Mouse (Mus musculus): Measurements from ENCODE around the gene Ankmy2.
"Not testable (repeated sequence)": the region's sequence is repeated elsewhere in the genome, so short reads cannot be mapped to it uniquely, and the experiment has no call there.

The Ankmy2 gene

DNA sequence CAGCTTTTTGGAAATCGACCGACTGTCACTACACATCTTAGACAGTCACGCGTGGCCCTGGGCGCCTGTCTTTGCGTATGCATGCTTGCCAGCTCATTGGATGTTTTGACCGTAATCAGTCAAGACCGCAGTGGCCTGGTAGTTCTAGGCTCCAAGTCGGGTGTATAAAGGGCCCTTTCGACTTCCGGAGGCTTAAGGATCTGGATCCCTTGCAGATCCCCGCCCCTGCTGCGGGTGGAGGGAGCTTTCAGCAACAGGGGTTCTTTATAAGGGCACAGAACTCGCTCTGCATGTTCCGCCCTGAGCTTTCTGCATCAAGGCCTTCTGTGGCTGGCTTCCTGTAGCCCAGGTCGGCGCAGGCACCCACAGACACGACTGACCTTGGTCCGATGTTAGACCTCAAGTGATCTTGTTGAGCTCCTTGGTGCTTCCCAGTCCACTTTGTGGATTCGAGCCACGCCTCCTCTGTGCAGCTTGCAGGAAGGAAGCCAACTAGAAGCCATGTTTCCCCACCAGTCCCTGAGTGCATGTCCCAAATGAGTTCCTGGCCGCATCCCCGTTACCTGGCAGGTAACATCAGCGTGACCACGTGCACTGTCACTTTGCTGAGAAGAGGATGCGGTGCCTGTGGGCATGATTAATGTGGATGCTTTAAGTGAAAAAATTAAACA, 859 bp downstream of the Ankmy2 start, which contains the start of gene Bzw2:
TSS of gene Bzw2 (minus strand) at position 443 of the 671 bp plus-strand sequence.
- in situ Hi-C loops (cut with MboI, MseI) = loop anchor here (5.0 kb wide), 1 partner anchor 115 kb away; the partner anchor contains the start of gene Tspan13

DNA sequence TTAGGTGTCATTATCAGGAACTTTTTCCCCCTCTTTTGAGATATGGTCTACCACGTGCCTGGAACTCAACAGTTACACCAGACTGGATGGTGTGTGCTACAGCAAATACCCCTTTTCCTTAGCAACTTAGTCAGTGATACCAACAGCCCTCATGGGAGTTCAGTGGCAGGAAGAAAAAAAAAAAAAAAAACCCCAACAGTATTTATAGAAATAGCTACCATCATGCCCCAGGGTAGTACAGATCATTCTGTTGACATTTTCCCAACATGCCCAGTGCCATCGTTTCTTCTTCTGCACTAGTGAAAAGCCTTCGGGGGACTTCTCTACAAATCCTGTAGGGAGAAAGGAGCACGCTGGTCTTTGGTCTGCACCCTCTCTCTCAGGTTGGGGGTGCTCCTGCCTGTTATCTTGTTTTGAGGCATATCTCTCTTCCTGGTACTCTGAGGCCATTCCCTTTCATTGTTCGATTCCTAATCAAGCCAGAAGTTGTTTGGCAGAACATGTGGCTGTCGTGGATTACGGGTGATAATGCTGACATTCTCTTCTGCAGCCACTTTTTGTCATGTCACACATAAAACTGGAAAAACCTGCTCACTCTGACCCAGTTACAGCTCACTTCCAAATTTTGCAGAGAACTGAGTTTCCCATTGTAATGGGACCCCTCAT, 7.3 kb downstream of the Ankmy2 start:
- in situ Hi-C loops (cut with MboI, MseI) = no loop called here

DNA sequence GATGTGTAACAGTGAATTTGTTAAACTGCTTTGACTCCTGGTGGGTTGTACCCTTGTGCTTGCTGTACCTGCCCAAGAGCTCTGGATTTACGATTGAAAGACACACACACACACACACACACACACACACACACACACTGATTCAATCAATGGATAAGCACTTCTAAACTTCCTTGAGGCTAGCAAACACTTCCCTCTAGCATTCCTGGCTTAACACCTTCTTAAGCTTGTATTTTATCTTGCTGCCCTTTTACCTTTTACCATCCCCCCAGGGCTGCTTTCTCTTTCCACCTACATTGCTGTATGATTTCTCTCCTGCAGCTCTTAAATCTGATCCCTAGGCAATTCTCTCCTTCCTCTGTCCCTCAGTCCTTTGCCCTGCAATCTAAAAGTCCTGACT, 8.4 kb downstream of the Ankmy2 start:
- in situ Hi-C loops (cut with MboI, MseI) = no loop called here

DNA sequence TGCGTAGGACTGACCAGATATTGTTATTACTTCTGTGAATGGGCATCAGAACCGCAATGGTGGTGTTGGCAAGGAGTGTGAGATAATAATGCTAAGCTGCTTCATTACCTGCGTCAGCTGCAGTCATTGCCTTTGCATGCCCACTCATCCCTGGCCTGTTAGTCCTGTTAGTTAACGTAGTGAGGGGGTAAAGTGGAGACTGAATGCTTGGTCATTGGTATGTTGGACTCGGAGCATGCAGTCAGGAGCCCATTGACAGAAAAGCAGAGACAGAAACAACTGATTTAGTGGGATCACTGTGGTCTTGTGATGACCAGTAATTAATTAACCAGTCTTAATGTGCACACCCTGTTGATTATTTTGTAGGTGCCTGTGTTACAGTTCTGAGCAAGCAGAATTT, 20.3 kb downstream of the Ankmy2 start:
- in situ Hi-C loops (cut with MboI, MseI) = no loop called here

DNA sequence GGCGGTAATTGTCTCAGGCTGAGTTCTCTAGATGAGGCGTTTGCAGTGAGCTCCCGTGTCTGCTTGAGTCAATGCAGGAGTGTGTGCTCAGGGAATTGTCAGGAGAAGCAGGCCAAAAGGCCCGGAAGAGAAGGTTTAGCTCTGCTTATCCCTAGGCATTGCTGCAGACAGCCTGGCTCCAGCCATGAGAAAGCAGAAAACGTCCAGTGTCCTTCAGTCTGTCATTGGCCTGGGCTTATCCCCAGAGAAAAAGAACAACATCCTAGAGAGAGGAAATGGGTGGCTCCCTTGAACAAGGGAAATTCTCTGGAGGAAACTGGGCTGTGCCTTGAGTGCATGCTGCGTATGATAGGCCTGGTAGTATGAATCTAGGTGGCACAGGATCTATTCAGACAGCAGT, 25.7 kb downstream of the Ankmy2 start:
- in situ Hi-C loops (cut with MboI, MseI) = no loop called here

DNA sequence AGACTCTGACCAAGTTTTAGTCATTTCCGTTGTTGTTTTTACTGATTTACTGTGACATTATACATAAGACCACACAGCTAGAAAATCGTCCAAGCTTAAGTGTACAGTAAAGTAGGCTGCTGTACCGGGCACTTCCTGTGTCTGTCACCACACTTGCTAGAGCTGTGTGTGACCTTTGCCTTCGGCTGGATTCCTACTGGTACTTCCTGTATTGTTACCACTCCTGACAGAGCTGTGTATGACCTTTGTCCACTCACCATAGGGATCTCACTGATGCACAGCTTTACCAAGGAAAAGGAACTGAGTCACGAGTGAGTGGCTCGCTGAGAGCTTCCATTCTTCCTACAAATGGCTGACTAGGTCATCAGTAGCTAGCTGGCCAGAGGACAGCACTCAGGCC, 30.2 kb downstream of the Ankmy2 start:
- in situ Hi-C loops (cut with MboI, MseI) = no loop called here

DNA sequence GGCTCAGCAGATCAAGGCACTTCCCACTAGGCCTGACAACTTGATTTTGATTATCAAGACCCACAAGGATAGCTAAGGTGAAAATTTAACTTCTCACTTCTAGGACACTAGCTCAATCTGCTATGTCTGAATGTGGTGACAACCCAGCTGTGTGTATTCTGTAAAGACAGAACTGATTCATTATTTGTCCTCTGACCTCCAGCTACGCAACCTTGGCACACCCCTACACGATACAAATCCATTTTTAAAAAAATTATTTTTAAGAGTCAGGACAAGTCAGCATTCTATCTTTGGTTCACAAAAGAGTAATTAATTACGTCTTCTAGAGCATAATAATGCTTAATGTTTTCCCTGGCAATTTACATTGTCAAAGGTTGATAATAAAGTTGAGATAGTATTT, 32.7 kb downstream of the Ankmy2 start:
- in situ Hi-C loops (cut with MboI, MseI) = no loop called here

DNA sequence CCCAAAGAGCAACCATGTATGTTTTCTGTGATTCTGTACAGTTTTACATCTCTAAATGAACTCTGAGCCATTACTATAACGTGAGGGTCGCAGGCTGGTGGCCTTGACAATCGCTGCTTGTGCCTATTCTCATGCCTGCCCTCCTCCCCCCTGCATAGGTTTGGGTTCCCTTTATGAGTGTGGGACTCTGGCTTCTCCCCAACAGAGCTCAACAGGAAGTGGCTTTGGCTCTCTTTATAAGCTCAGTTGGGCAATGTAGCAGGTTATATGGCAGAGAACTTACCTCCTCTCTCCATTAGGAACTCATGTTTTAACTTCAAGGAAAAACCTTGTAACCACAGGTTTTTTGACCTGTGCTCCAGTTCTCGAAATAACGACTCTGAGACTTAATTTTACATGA, 33.4 kb downstream of the Ankmy2 start:
- in situ Hi-C loops (cut with MboI, MseI) = no loop called here

DNA sequence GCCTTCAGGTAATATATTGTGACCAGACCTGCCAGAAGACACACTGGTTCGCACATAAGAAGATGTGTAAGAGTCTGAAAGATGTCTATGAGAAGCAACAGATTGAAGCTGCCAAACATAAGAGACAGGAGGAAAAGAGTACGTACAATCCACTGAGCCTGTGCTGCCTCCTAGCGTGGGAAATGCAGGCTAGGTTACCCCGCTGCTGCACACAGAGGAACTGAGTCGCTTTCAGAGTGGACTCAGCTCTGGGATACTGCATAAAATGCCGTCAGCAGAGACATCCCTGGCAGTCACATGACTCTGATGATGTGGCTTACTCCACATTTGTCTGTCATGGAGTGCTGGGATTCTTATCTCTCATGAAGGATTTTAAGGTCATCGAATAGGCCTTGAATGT, 38.1 kb downstream of the Ankmy2 start:
- in situ Hi-C loops (cut with MboI, MseI) = no loop called here

DNA sequence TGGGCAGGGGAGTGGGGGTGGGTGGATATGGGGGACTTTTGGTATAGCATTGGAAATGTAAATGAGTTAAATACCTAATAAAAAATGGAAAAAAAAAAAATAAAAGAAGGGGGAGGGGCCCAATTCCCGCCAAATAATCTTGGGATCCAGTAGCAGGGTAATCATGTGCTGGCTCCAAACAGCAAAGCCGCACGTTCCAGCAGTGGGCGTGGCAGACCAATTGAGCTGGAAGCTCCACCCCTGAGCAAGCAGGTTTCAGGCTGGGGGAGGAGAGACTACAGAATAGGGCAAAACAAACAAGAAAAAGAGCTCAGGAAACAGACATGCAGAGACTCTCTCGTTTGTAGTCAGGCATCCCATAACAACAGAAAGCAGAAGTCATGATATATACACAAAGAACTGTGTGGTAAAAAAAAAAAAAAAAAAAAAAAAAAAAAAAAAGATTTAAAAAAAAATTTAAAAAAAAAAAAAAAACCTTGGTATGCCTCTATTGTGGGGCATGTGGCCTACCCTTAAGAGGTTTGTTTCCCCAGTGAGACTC, 48.7 kb downstream of the Ankmy2 start:
- in situ Hi-C loops (cut with MboI, MseI) = not testable (repeated sequence)

DNA sequence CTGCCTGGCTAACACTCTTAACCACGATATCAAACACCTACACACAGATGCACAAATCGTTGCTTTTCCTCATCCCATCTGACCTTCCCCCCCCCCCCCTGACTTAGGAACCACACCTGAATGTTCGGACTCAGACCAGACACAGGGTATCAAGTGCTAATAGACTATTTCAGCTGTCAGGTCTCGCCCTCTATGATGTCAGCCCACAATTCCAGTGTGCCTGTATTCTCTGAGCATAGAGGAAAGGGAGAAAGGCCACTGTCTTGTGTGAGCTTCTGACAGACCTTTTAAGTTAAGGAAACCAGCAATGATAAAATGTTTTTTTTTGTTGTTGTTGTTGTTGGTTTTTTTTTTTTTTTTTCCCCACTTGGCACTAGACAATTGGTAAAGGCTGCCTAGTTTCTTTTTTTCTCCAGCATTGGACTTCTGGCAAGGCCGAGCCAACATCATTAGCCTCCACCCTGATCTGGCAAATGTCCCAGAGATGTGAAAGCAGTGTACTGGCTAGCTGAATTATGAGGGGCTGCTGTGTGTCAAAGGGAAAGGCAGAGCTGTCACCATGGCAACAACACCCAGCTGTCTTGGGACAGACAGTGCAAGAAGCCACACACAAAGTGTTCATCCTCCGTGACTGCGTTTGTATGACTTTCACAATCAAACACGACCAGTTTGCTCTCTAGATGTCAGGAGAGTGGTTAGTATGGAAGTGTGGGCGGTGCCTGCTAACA, 50.3 kb downstream of the Ankmy2 start:
- in situ Hi-C loops (cut with MboI, MseI) = no loop called here

DNA sequence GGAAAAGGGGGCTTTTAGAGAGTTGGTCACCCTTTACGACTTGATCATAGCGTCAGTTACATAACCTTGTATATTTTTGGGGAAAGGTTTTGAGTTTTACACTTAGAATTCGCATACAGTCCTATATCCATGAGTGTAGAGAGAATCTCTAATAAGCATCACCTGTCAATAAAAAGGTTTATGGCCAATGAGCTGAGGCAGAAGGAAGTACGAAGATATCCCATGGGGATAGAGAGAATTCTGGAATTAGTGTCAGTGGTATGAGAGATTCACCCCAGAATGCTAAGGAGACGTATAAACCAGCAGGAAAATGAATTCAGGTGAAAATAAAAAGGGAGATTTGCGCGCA, 50.9 kb downstream of the Ankmy2 start:
- in situ Hi-C loops (cut with MboI, MseI) = no loop called here

DNA sequence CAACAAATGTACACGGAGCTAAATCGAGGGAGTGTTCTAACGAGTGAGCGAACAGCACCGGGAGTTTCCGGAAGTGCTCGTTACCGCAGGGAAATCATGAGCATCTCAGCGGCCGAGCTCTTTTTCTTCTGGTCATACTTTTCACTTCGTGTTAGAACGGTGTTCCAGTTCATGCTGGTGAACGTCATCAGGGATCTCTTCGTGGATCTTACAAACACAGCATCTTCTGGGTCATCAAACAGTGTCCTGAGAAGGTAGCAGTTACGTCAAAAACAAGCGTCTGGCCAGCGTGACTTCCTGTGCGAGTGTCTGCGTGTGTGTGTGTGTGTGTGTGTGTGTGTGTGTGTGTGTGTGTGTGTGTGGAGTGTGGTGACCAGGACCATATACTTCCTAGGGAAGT, 51.5 kb downstream of the Ankmy2 start:
- in situ Hi-C loops (cut with MboI, MseI) = no loop called here

DNA sequence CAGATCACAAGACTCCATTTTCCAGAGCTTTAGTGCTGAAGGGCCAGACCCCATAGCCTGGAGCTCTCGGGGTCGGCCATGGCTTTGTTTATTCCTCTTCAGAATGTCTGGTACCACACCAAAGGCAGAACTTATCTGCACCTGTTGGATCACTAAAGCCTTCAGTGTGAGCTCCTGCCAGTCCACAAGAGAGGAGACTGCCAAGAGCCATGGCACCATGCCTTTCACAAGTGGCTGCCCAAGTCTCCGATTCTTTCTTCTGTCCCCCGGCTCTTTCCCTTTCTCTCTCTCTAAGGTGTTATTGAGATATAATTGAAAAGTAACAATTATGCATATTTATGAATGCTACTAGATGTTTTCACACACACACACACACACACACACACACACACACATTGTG, 53.2 kb downstream of the Ankmy2 start:
- in situ Hi-C loops (cut with MboI, MseI) = loop anchor here (5.0 kb wide), 1 partner anchor 467 kb away; no protein-coding TSS in a partner anchor

DNA sequence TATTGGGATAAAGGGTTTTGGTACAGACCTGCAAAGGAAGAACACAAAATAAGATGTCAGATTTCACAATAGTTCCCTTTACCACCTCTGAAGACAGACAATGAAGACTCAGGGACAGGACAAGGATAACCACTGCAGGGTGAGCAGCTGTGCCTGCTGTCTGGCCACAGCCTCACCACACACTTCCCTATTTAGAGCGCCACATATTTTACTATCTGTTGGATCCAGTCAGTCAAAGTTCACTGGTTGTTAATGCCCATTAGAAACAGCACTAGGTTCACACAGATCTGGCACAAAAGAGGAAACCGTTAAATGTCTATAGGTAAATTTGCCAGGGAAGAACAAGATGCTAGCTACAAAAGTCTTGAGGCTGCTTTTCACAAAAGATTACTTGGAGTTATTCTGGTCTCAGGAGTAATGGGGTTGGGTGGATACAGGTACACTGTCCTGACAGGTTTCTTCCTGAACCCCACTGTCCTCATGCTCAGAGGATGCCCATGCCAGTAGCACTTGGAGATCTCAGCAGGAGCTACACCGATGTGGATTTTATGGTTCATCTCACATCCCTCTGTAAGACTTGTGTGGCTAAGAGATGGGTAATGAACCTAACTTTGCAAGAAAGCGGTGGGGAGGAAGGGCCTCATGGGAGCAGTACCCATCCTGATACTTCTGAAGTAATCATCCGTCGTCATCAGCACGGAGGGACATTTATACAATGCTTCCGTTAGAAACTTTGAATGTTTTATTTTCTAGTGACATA, 57.7 kb downstream of the Ankmy2 start:
- in situ Hi-C loops (cut with MboI, MseI) = loop anchor here (5.0 kb wide), 1 partner anchor 463 kb away; no protein-coding TSS in a partner anchor

DNA sequence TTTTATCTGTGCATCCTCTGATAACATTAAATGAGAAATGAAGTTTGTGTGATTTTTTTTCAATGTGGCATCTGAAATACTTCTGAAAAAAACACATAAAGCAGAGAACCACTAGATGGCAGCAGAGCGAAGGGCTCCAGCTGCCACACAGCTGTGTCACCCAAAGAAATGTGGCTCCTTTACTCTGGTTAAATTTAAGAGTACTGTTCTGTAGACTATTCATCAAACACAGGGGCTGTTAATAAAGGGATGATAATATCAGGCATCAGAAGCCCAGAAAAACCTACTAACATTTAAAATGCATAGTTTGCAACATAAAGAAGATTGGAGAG, 58.2 kb downstream of the Ankmy2 start:
- in situ Hi-C loops (cut with MboI, MseI) = no loop called here

DNA sequence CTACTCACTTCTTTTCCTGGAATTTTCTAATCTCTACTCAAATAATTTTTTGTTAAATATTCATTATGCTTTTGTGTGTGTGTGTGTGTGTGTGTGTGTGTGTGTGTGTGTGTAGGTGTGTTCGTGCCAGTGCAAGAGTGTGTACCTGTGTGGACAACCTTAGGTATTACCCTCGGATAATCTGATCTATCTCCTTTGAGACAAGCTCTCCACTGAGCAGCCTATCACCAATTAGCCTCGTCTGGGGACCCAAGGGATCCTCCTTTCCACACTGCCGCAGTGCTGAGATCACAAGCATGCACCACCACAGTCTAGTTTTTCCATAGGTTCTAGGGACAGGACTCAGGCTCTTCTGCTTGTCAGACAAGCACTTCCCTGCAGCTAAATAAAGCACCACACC, 59.3 kb downstream of the Ankmy2 start:
- in situ Hi-C loops (cut with MboI, MseI) = no loop called here

DNA sequence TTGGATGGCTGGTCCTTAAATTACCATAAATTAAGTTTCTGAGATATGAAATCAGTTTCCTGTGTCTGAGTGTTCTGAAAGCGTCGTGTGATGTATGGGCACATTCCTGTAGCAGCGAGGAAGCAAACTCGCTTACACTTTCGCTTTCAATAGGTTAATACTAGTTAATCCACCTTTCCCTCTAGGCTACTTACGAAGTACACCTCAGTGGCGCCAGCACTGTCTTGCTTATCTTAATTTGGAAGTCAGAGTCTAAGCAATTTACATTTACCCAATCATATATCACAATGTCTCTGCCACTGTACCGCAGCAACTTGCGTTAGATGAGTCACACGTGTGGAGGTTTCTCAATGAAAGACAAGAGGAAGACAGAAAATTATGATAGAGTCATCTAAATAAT, 60.0 kb downstream of the Ankmy2 start:
- in situ Hi-C loops (cut with MboI, MseI) = no loop called here

DNA sequence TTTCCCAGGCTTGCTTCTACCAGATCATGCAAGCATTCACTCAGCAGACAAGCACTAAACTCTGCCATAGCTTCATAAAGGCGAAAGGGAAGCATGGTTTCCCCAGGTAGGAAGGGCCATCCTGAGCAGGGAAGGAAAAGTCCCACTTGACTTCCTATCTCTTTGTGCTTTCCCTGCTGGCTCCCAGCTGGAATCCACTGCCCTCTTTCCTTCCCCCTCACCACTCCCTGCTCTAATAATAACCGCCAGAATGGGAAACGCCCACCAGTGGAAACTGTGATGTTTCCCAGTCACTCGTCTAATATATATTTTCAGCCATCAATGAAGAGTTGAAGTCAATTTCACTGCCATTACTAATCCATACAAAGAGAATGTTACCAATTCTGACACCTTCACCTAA, 67.5 kb downstream of the Ankmy2 start:
- in situ Hi-C loops (cut with MboI, MseI) = loop anchor here (10.0 kb wide), 1 partner anchor 240 kb away; no protein-coding TSS in a partner anchor

DNA sequence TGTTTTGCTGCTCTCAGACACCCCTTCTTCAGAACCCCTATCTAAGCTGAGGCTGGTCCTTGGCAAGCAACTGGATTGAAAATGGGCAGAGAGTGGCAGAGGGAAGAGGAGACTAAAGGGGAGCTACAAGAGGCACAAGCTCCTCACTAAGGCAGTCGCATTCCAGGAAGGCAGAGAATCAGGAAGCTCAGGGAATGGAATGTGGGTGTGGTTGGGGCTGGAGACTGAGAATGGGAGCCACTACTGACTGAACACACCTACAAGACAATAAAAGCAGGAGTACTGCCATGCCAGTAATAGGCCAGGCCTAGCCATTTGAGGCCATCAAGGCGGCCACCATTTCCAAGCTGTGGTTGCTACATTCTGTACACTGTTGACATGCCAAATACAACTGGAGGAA, 74.5 kb downstream of the Ankmy2 start:
- in situ Hi-C loops (cut with MboI, MseI) = no loop called here

DNA sequence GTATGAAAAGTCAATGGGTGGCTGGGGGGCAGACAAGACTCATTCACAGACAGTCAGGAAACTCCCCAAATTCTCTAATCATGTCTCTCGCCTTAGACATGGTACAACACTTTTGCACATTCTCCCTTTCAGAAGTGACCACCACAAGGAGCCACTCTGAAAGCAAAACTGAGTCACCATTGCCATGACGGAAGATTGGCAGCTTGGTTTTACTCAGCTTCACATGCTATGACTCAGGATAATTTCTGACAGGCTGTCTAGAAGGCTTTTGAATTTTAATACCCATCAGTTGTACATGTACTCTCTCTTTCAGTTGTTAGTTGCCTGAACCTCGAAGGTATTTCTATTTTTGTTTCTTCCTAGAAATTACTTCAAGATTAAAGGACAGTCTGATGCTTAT, 84.3 kb downstream of the Ankmy2 start:
- in situ Hi-C loops (cut with MboI, MseI) = no loop called here
